Mouse (Mus musculus) forebrain, embryonic 15.5 days (tissue): ENCODE results near the gene Sorbs2. TPM values are rescaled to one million over a fixed set of nuclear protein-coding genes. Genes with fewer than 3 reads are reported as not detected.
A peak's percentile ranks its signal among the peaks of the same experiment; 100 is the strongest.

ENCODE experiments used
- ATAC-seq: fragments of 200-750 bp; cut with Nextera tagmentation; replicated peaks from 2 replicates; pipeline ENCODE4 v1.8.0; 2017; ENCODE audit warnings: mild to moderate bottlenecking, moderate TSS enrichment, moderate library complexity
- H3K27ac ChIP-seq: fragments of 300-500 bp; sonication (generic); replicated peaks from 2 replicates; pipeline ENCODE4 v1.5.1; 2015; ENCODE audit warnings: mild to moderate bottlenecking, inconsistent platforms
- H3K27me3 ChIP-seq: fragments of 300-500 bp; sonication (generic); 2 replicates; pipeline ENCODE4 v1.6.1; 2015; ENCODE audit warnings: inconsistent platforms
- H3K36me3 ChIP-seq: fragments of 300-500 bp; sonication (generic); 2 replicates; pipeline ENCODE4 v1.6.1; 2015; ENCODE audit warnings: mild to moderate bottlenecking, inconsistent platforms
- H3K4me1 ChIP-seq: fragments of 300-500 bp; sonication (generic); 2 replicates; pipeline ENCODE4 v1.6.1; 2015; ENCODE audit warnings: inconsistent platforms
- H3K4me2 ChIP-seq: fragments of 300-500 bp; sonication (generic); replicated peaks from 2 replicates; pipeline ENCODE4 v1.6.1; 2015; ENCODE audit warnings: mild to moderate bottlenecking, inconsistent platforms
- H3K4me3 ChIP-seq: fragments of 300-500 bp; sonication (generic); 2 replicates; pipeline ENCODE4 v1.5.1; 2015; ENCODE audit warnings: mild to moderate bottlenecking, inconsistent platforms
- H3K9ac ChIP-seq: fragments of 300-500 bp; sonication (generic); replicated peaks from 2 replicates; pipeline ENCODE4 v1.6.1; 2015; ENCODE audit warnings: mild to moderate bottlenecking, inconsistent platforms
- H3K9me3 ChIP-seq: fragments of 300-500 bp; sonication (generic); 2 replicates; pipeline ENCODE4 v1.6.1; 2016; ENCODE audit warnings: inconsistent platforms
- WGBS: fragments of 180-500 bp; shearing (Covaris S2); methylation state at CpG from one replicate; pipeline ENCODE4 v1.1.7; 2015; ENCODE audit warnings: mixed read lengths; 5-methylcytosine and 5-hydroxymethylcytosine counted together
- polyA plus RNA-seq: library from polyadenylated mRNA; unstranded; fragments of >200 nt; fragmentation: Nextera tagmentation; extraction: Ambion mirVana; gene quantifications from 2 replicates; pipeline ENCODE4 v1.2.1, GENCODE M21; 2015

The Sorbs2 gene
- polyA plus RNA-seq, 1 experiment from 2014 or later, result 100 TPM

DNA sequence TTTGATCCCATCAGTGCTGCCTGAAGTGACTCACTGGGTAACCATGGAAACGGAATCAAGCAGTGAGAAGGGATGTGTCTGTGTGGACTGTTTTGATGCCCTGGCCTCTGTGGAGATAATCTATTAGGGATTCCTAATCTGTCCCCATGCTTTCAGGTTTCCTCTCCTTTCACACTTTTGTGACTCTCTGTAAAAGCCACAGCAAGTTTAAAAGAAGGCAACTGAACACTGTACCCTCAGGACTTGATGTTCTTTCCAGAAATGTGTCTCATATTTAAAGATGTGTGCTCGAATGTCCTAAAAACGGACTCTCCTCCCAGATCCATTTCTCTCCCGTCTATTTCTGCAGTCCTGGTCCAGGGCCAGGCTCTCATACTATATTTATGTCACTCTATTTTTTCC lies 196.1 kb downstream of the Sorbs2 start:
- no peak overlapping the region for H3K4me3 ChIP-seq
- no peaks in the 10 kb centered on the region for H3K36me3 ChIP-seq
- 60% methylated on average over 4 of the region's 4 CpGs for WGBS
- no peak overlapping the region for H3K4me2 ChIP-seq
- H3K27ac ChIP-seq, result no peak overlapping the region
- no peaks in the 10 kb centered on the region for H3K9me3 ChIP-seq
- H3K9ac ChIP-seq, result no peak overlapping the region
- H3K4me1 ChIP-seq, result peaks cover 7% of the 10 kb centered on the region; the same call in 1 of the 2 replicates
- ATAC-seq, result no peak
- H3K27me3 ChIP-seq, result no peaks in the 10 kb centered on the region

DNA sequence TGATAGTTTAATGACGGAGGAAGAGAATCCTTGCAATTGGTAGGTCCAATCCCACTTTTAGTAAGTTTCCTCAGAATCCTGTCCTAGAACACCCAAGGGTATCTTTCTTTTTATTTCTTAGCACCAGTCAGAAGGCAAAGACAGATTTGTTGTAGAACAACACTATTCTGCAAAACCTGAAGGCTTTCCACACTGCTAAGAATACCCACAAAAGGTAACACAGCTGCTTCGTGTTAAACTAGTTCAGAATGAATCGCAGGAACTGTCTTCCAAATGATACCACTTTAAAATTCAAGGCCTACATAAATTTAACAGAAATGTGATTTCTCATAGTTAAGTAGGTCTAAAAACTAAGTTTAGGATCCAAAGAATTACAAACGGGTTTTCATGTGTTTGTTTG lies 201.5 kb downstream of the Sorbs2 start:
- ATAC-seq, result no peak
- no peaks in the 10 kb centered on the region for H3K27me3 ChIP-seq
- WGBS, result 81% methylated on average over 4 of the region's 4 CpGs
- H3K27ac ChIP-seq, result no peak overlapping the region
- no peak overlapping the region for H3K9ac ChIP-seq
- H3K4me3 ChIP-seq, result no peak overlapping the region
- H3K9me3 ChIP-seq, result no peaks in the 10 kb centered on the region
- H3K4me2 ChIP-seq, result no peak overlapping the region
- H3K4me1 ChIP-seq, result peaks cover 20% of the 10 kb centered on the region
- H3K36me3 ChIP-seq, result no peaks in the 10 kb centered on the region

DNA sequence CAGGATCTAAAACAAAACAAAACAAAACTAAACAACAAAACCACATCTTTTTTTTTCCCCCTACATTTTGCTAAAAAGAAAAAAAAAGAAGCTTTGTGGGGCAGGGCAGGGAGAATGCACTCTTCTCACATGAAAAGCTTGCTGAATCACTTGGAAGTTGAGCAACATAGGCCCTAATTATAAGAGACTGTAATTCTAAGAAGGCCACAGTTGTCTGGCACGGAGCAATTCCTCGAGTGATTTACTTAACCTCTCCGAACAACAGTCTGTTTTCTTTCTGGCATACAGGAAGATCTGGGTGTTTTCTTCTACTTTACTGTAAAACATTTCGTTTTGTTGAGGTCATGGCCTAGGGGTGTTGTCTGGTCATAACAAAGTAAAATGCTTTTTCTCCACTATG lies 202.1 kb downstream of the Sorbs2 start:
- no peak for ATAC-seq
- Histone ChIP-seq H3K4me1 (peaks cover 26% of the 10 kb centered on the region), H3K36me3 (no peaks in the 10 kb centered on the region), H3K9me3 (no peaks in the 10 kb centered on the region), H3K27ac (no peak overlapping the region), H3K27me3 (no peaks in the 10 kb centered on the region), H3K4me2 (no peak overlapping the region), H3K4me3 (no peak overlapping the region), H3K9ac (no peak overlapping the region)
- WGBS, result 53% methylated on average over 4 of the region's 4 CpGs

DNA sequence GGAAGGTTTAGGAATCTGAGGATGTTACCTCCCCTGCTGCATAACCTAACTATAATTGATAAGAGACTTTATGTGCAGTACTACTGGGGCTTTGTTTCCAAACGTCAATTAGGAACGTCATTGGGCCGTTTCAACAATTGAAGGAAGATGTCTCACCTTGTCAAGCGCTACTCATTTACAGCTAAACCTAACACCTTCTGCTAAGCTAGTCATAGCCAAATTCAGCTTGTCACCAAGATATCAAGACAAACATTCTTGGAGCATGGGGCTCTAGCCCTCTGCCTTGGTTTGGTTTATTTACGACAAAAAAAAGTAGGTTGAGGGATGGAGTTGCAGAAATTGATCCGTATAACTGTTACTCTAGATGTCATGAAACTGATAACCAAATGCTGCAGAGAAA lies 205.0 kb downstream of the Sorbs2 start:
- H3K9ac ChIP-seq, result no peak overlapping the region
- no peak overlapping the region for H3K4me2 ChIP-seq
- H3K36me3 ChIP-seq, result no peaks in the 10 kb centered on the region
- no peaks in the 10 kb centered on the region for H3K27me3 ChIP-seq
- no peaks in the 10 kb centered on the region for H3K9me3 ChIP-seq
- H3K4me3 ChIP-seq, result no peak overlapping the region
- 52% methylated on average over 6 of the region's 6 CpGs for WGBS
- peaks cover 40% of the 10 kb centered on the region for H3K4me1 ChIP-seq
- H3K27ac ChIP-seq, result peak overlapping the region; percentile 82
- no peak for ATAC-seq

DNA sequence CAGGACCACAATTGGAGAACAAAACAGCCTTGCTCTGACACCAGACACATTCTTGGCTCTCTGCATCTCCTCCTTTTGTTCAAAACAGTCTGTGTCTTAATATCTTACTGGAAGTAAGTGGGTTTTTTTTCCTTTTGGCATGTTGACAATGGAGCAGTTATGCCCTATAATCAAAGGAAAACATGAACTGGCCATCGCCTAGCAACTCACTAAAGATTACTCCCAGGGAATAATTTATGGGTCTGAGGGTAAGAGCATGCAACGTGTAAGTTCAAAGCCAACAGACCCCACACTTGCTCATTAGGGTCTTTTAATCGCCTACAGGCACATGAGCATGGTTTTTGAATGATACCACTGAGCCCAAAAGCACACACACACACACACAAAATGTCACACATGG lies 207.2 kb downstream of the Sorbs2 start:
- WGBS, result 12% methylated on average over 3 of the region's 3 CpGs
- H3K27me3 ChIP-seq, result no peaks in the 10 kb centered on the region
- no peaks in the 10 kb centered on the region for H3K9me3 ChIP-seq
- H3K36me3 ChIP-seq, result no peaks in the 10 kb centered on the region
- no peak overlapping the region for H3K4me3 ChIP-seq
- no peak overlapping the region for H3K4me2 ChIP-seq
- no peak overlapping the region for H3K9ac ChIP-seq
- peak; percentile 36 for ATAC-seq
- peak overlapping the region; percentile 91 for H3K27ac ChIP-seq
- peaks cover 40% of the 10 kb centered on the region for H3K4me1 ChIP-seq

DNA sequence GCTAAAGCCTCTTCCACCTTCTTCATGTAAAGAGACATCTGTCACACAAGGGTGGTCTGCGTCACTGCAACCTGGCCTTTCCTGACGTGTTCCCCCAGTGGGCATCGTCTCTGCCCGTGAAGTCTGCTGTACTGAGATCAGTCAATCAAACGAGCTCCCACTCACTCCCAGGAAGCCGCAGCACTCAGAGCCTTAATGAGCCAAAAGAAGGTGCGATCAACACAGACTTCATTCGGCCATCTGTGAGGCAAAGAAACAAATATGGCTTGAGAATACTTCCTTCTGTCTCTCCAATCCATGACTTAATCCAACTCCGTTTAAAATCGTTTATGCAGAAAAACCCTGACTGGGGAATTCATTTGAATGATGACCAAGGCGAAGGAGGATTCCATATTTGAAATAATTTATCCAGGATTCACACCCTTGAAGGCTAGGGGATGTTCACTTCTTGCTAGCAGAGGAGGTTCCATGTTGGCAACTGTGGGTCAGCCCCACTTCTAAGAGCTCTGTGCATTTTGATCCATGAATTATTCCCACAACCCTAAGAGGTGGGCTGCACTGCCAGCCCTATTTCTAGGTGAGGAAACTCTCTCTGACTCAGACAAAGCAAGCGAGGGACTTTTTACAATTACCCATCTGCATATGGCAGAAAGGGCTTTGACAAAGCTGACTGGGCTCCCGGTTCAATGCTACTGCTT lies 207.9 kb downstream of the Sorbs2 start:
- no peaks in the 10 kb centered on the region for H3K27me3 ChIP-seq
- no peak overlapping the region for H3K4me3 ChIP-seq
- no peak overlapping the region for H3K9ac ChIP-seq
- no peak overlapping the region for H3K4me2 ChIP-seq
- WGBS, result 26% methylated on average over 13 of the region's 13 CpGs
- H3K27ac ChIP-seq, result peak overlapping the region; percentile 91
- H3K9me3 ChIP-seq, result no peaks in the 10 kb centered on the region
- peaks cover 40% of the 10 kb centered on the region for H3K4me1 ChIP-seq
- ATAC-seq, result peak; percentile 93
- no peaks in the 10 kb centered on the region for H3K36me3 ChIP-seq

DNA sequence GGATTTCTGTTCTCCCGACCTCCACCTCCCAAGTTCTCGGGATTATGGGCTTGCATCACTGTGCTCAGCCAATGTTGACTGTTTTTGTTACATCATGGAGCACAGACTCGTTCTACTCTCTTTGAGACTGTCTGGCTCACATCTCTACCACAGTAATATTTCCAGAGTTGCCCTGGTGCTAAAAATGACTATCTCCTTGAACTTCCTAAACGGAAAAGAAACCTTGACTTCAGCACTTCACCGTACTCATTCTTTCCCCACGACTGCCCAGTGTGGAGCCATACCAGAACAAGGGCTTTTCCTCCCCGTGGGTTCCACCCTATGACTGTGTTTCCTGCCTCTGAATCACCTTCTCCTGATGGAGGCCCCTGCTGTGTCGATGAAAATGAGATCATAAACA lies 212.2 kb downstream of the Sorbs2 start:
- Histone ChIP-seq H3K4me2 (no peak overlapping the region), H3K9ac (no peak overlapping the region), H3K27me3 (no peaks in the 10 kb centered on the region), H3K36me3 (no peaks in the 10 kb centered on the region), H3K9me3 (no peaks in the 10 kb centered on the region), H3K4me1 (peaks cover 28% of the 10 kb centered on the region), H3K4me3 (no peak overlapping the region), H3K27ac (no peak overlapping the region)
- no peak for ATAC-seq
- 77% methylated on average over 8 of the region's 8 CpGs for WGBS

DNA sequence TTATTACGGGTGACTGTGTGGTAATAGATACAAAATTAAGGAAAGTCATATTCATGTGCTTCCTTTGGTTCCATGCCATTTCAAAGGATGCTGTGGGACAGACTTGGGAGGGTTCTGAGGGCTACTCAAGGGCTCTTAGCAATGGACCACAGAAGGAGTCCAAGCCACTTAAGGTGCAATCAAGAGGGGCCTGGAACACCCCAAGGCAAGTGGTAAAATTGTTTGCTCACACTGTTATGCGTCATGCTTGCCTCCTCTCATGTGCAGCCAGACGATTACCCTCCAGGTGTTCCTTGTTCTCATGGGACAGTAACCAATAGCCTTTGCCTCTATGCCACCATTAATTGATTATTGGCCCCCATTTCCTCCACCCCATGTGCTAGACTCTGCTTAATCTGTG lies 216.6 kb downstream of the Sorbs2 start:
- ATAC-seq, result no peak
- H3K36me3 ChIP-seq, result no peaks in the 10 kb centered on the region
- H3K9ac ChIP-seq, result no peak overlapping the region
- H3K4me2 ChIP-seq, result no peak overlapping the region
- 90% methylated on average over 3 of the region's 3 CpGs for WGBS
- no peaks in the 10 kb centered on the region for H3K9me3 ChIP-seq
- no peak overlapping the region for H3K4me3 ChIP-seq
- no peak overlapping the region for H3K27ac ChIP-seq
- H3K27me3 ChIP-seq, result no peaks in the 10 kb centered on the region
- H3K4me1 ChIP-seq, result peaks cover 15% of the 10 kb centered on the region

DNA sequence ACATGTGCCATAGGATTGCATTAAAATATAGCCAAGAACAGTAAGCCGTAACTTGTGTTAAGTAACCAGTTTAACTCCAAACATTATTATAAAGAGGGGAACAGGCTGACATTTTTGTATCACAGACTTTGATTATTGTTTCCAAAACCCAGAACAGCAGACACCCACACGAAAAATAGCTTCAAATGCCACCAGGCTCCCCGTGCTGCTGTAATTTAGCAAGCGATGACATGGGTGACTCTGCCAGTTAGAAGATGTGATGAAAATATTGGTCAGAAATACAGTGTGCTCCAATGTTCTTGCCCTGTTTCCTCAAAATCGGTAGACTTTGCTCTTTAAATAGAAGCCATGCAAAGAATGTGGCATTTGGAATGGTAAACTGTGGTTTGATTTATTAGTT lies 217.7 kb downstream of the Sorbs2 start:
- Histone ChIP-seq H3K36me3 (no peaks in the 10 kb centered on the region), H3K4me1 (peaks cover 15% of the 10 kb centered on the region), H3K27me3 (no peaks in the 10 kb centered on the region), H3K9ac (no peak overlapping the region), H3K27ac (no peak overlapping the region), H3K4me3 (no peak overlapping the region), H3K9me3 (no peaks in the 10 kb centered on the region), H3K4me2 (no peak overlapping the region)
- 86% methylated on average over 5 of the region's 5 CpGs for WGBS
- ATAC-seq, result no peak

DNA sequence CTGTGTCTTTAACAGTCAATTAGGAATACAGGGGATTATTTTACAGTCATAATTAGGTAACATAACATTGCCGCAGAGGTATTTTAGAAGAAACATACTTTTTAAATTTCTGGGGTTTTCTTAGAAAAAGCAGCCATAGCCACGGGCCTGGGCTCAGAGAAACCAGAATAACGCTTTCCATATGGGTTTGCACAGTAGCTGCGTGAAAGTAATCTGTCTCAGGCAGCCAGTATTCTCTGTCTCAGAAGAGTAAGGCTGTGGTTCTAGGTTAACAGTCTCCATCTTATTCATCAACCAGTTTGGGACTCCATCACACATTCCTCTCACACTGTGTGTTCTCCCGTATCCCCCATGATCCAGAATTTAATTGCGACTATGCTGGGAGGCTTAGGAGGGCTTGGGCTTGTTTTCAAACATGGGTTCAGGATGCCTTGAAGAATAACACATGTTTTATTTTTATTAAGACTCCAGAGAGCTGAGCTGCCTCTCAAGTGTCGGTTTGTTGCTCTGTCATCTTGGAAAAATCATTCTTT lies 222.3 kb downstream of the Sorbs2 start:
- peaks cover 6% of the 10 kb centered on the region for H3K4me1 ChIP-seq
- H3K36me3 ChIP-seq, result no peaks in the 10 kb centered on the region
- no peaks in the 10 kb centered on the region for H3K9me3 ChIP-seq
- no peak for ATAC-seq
- H3K4me3 ChIP-seq, result no peak overlapping the region
- H3K4me2 ChIP-seq, result no peak overlapping the region
- WGBS, result 75% methylated on average over 7 of the region's 7 CpGs
- no peak overlapping the region for H3K27ac ChIP-seq
- no peaks in the 10 kb centered on the region for H3K27me3 ChIP-seq
- no peak overlapping the region for H3K9ac ChIP-seq

DNA sequence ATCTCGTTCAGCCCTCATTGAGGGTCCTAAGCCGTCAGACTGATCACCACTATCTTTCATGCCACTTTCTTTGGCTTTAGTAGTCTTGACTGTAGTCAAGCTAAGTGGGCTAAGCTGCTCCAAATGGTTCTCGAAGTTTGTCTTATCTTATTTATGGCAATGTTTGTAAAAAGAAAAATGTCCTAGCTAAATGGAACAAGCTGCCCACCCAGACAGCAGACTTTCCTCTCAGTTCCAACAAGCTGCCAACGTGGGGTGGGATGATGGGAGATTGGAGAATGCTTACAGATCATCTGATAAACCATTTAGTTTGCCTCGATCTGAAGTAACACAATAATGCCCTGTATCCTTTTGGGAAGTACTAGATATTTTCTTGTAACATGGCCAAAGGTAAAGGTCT lies 223.2 kb downstream of the Sorbs2 start:
- Histone ChIP-seq H3K9ac (no peak overlapping the region), H3K4me3 (no peak overlapping the region), H3K4me2 (no peak overlapping the region), H3K4me1 (peaks cover 7% of the 10 kb centered on the region), H3K27me3 (no peaks in the 10 kb centered on the region), H3K27ac (no peak overlapping the region), H3K36me3 (no peaks in the 10 kb centered on the region), H3K9me3 (no peaks in the 10 kb centered on the region)
- no peak for ATAC-seq
- 80% methylated on average over 5 of the region's 5 CpGs for WGBS

DNA sequence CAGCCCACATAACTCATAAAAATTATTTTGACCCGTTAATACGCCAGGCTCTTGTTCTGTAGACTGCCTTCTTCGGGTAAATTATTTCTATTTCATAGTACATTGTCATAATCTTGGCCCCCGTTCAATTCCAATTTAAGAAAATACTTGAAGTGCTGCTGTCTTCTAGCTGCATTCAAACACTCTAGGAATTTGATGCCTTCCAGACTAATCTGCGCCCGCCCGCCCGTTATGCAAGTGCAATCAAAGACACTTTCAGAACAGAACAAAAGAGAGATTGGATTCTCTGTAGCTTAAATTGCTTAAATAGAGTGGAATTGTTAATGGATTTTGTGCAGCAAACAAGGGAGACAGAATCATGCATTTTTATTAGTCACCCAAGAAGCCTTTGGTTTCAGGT lies 226.5 kb downstream of the Sorbs2 start:
- Histone ChIP-seq H3K4me2 (no peak overlapping the region), H3K9me3 (no peaks in the 10 kb centered on the region), H3K4me3 (no peak overlapping the region), H3K9ac (no peak overlapping the region), H3K4me1 (peaks cover 7% of the 10 kb centered on the region), H3K27me3 (no peaks in the 10 kb centered on the region), H3K36me3 (no peaks in the 10 kb centered on the region), H3K27ac (peak overlapping the region; percentile 50)
- 22% methylated on average over 8 of the region's 8 CpGs for WGBS
- ATAC-seq, result peak; percentile 71

DNA sequence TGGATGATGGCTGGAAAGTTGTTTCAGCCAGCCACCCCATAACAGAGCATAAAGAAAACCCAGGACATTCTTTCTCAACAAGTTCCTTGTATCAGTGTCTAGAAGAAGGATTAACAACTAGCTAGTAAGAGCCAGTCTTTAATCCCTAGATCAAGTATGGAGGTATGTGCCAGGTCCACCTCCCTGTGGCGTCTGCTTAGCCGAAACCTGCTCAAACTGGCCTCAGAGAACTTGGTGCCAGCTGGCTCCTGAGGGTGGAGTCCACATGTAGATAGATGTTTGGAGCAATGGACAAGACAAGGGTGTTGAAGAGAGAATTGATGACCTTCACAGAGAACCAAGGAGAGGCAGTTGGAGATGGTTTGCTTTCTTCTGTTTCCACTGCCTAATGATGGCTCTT lies 229.7 kb downstream of the Sorbs2 start:
- Histone ChIP-seq H3K9me3 (no peaks in the 10 kb centered on the region), H3K27me3 (no peaks in the 10 kb centered on the region), H3K36me3 (peaks cover 2% of the 10 kb centered on the region; the same call in 1 of the 2 replicates), H3K9ac (no peak overlapping the region), H3K4me2 (no peak overlapping the region), H3K4me3 (no peak overlapping the region), H3K27ac (no peak overlapping the region), H3K4me1 (peaks cover 7% of the 10 kb centered on the region)
- 87% methylated on average over 2 of the region's 2 CpGs for WGBS
- no peak for ATAC-seq
